Mouse (Mus musculus) left cerebral cortex, adult 18-20 months (tissue): Measurements from ENCODE around the gene Gpc5. TPM values are rescaled to one million over a fixed set of nuclear protein-coding genes. Genes with fewer than 3 reads are reported as not detected.

Source experiments
- DNase-seq, 2 experiments: peaks; one replicate each; pipeline ENCODE4 v3.0.0; 2021 to 2022; ENCODE audit warnings: low spot score in 2 of 2, mixed read lengths in 1 of 2
- total RNA-seq, 2 experiments: library from RNA; stranded (reverse); gene quantifications; 2 replicates each; pipeline ENCODE4 v1.2.3; 2021

The Gpc5 gene
- total RNA-seq, 2 experiments from 2014 or later = 28.9 to 33.1 TPM

GRCm38 (mm10) chr14:115821657-115822056, 729.6 kb downstream of the Gpc5 start:
- no peak for DNase-seq

GRCm38 (mm10) chr14:115830485-115830884, 738.5 kb downstream of the Gpc5 start:
- no peak for DNase-seq

GRCm38 (mm10) chr14:115831219-115831755, 739.3 kb downstream of the Gpc5 start:
- DNase-seq = peak; percentile 76 to 81

GRCm38 (mm10) chr14:115831854-115832625, 740.0 kb downstream of the Gpc5 start:
- no peak for DNase-seq

GRCm38 (mm10) chr14:115843783-115844182, 751.8 kb downstream of the Gpc5 start:
- no peak for DNase-seq

GRCm38 (mm10) chr14:115844773-115845427, 752.9 kb downstream of the Gpc5 start:
- no peak for DNase-seq

- DNase-seq = no peak
Measured at GRCm38 (mm10) chr14:115869127-115869526, 777.1 kb downstream of the Gpc5 start.

GRCm38 (mm10) chr14:115976062-115976461, 884.0 kb downstream of the Gpc5 start:
- DNase-seq = no peak

GRCm38 (mm10) chr14:115979233-115979632, 887.2 kb downstream of the Gpc5 start:
- DNase-seq = no peak

- DNase-seq = no peak
Measured at GRCm38 (mm10) chr14:115990764-115991163, 898.7 kb downstream of the Gpc5 start.

- no peak for DNase-seq
Measured at GRCm38 (mm10) chr14:115993520-115994106, 901.6 kb downstream of the Gpc5 start.

GRCm38 (mm10) chr14:115998931-115999330, 906.9 kb downstream of the Gpc5 start:
- DNase-seq = no peak

- DNase-seq = no peak
Measured at GRCm38 (mm10) chr14:116087010-116087409, 995.0 kb downstream of the Gpc5 start.

GRCm38 (mm10) chr14:116127943-116128342, 1035.9 kb downstream of the Gpc5 start:
- DNase-seq = no peak

- no peak for DNase-seq
Measured at GRCm38 (mm10) chr14:116137330-116137729, 1045.3 kb downstream of the Gpc5 start.

- DNase-seq = no peak
Measured at GRCm38 (mm10) chr14:116137772-116138171, 1045.8 kb downstream of the Gpc5 start.

- DNase-seq = no peak
Measured at GRCm38 (mm10) chr14:116162586-116162985, 1070.6 kb downstream of the Gpc5 start.

- DNase-seq = no peak
Measured at GRCm38 (mm10) chr14:116167401-116167800, 1075.4 kb downstream of the Gpc5 start.

- DNase-seq = no peak
Measured at GRCm38 (mm10) chr14:116169129-116169528, 1077.1 kb downstream of the Gpc5 start.

GRCm38 (mm10) chr14:116186981-116187380, 1095.0 kb downstream of the Gpc5 start:
- no peak for DNase-seq

- DNase-seq = peak; percentile 10 to 22
Measured at GRCm38 (mm10) chr14:116206977-116207376, 1115.0 kb downstream of the Gpc5 start.

- DNase-seq = no peak
Measured at GRCm38 (mm10) chr14:116208581-116208980, 1116.6 kb downstream of the Gpc5 start.
